Mouse (Mus musculus) MEL (cell line): ENCODE measurements around the gene Fgr. TPM values are rescaled to one million over a fixed set of nuclear protein-coding genes. Genes with fewer than 3 reads are reported as not detected.

Experiments
- DNase-seq: peaks from one replicate; pipeline ENCODE4 v3.0.0; 2011; ENCODE audit warnings: low read depth, low spot score
- H3K27ac ChIP-seq: 2 replicates; pipeline ENCODE4 v1.5.1; 2012; ENCODE audit warnings: low read depth, mild to moderate bottlenecking, control low read depth, low read length, moderate library complexity; ENCODE audit not compliant: control insufficient read depth
- H3K27me3 ChIP-seq, 2 experiments: fragments of 150-350 bp in 1 of 2; sonication (generic) in 1 of 2; 2 replicates each; pipeline ENCODE4 v1.6.1; 2012; ENCODE audit warnings: low read length in 2 of 2, mild to moderate bottlenecking in 2 of 2, improper control_type of control experiment in 1 of 2, moderate library complexity in 1 of 2; ENCODE audit not compliant: insufficient read depth in 2 of 2, control insufficient read depth in 1 of 2
- H3K36me3 ChIP-seq, 2 experiments: 2 replicates each; pipeline ENCODE4 v1.6.1; 2012 to 2014; ENCODE audit warnings: low read length in 2 of 2, improper control_type of control experiment in 1 of 2, inconsistent platforms in 1 of 2, mild to moderate bottlenecking in 1 of 2; ENCODE audit not compliant: insufficient read depth in 2 of 2, control insufficient read depth in 1 of 2
- H3K4me1 ChIP-seq, 2 experiments: fragments of 150-350 bp in 1 of 2; sonication (generic) in 1 of 2; 2 replicates each; pipeline ENCODE4 v1.6.1; 2012; ENCODE audit warnings: low read length in 2 of 2, improper control_type of control experiment in 1 of 2, mild to moderate bottlenecking in 1 of 2; ENCODE audit not compliant: insufficient read depth in 2 of 2, control insufficient read depth in 1 of 2
- H3K4me3 ChIP-seq, 2 experiments: fragments of 150-350 bp in 1 of 2; sonication (generic) in 1 of 2; 2 replicates each; pipeline ENCODE4 v1.5.1; 2012; ENCODE audit warnings: low read depth in 2 of 2, low read length in 2 of 2, mild to moderate bottlenecking in 2 of 2, moderate library complexity in 2 of 2, control low read depth in 1 of 2, improper control_type of control experiment in 1 of 2; ENCODE audit not compliant: control insufficient read depth in 1 of 2, insufficient read depth in 1 of 2
- H3K79me2 ChIP-seq: 2 replicates; pipeline ENCODE4 v1.6.1; 2012; ENCODE audit warnings: mild to moderate bottlenecking, low read length, moderate library complexity; ENCODE audit not compliant: control insufficient read depth, poor library complexity, insufficient read depth
- H3K9ac ChIP-seq: 2 replicates; pipeline ENCODE4 v1.6.1; 2012; ENCODE audit warnings: low read depth, mild to moderate bottlenecking, control low read depth, low read length, moderate library complexity; ENCODE audit not compliant: control insufficient read depth, poor library complexity, severe bottlenecking
- H3K9me3 ChIP-seq: fragments of 150-350 bp; sonication (generic); replicated peaks from 2 replicates; pipeline ENCODE4 v1.6.1; 2012; ENCODE audit warnings: mild to moderate bottlenecking, low read length, improper control_type of control experiment, moderate library complexity; ENCODE audit not compliant: insufficient read depth
- BHLHE40 ChIP-seq: IDR thresholded peaks from 2 replicates; pipeline ENCODE4 v1.6.1; 2012; ENCODE audit warnings: low read depth, mild to moderate bottlenecking, inconsistent platforms, low read length, improper control_type of control experiment, borderline replicate concordance
- CHD1 ChIP-seq: IDR thresholded peaks from 2 replicates; pipeline ENCODE4 v1.6.1; 2012; ENCODE audit warnings: low read depth, mild to moderate bottlenecking, inconsistent platforms, low read length, improper control_type of control experiment
- E2F4 ChIP-seq: IDR thresholded peaks from 2 replicates; pipeline ENCODE4 v1.6.1; 2011; ENCODE audit warnings: low read depth, low read length, improper control_type of control experiment, borderline replicate concordance
- ELF1 ChIP-seq: IDR thresholded peaks from 2 replicates; pipeline ENCODE4 v1.6.1; 2014; ENCODE audit warnings: low read depth, mild to moderate bottlenecking, inconsistent platforms, low read length, improper control_type of control experiment, moderate library complexity
- ETS1 ChIP-seq: IDR thresholded peaks from 2 replicates; pipeline ENCODE4 v1.6.1; 2012; ENCODE audit warnings: low read depth, mild to moderate bottlenecking, inconsistent platforms, low read length, improper control_type of control experiment, moderate library complexity
- GABPA ChIP-seq: IDR thresholded peaks from 2 replicates; pipeline ENCODE4 v1.6.1; 2012; ENCODE audit warnings: low read depth, mild to moderate bottlenecking, inconsistent platforms, low read length, improper control_type of control experiment, moderate library complexity
- HCFC1 ChIP-seq: IDR thresholded peaks from 2 replicates; pipeline ENCODE4 v1.6.1; 2012; ENCODE audit warnings: low read depth, mild to moderate bottlenecking, inconsistent platforms, low read length, improper control_type of control experiment, moderate library complexity
- JUND ChIP-seq: IDR thresholded peaks from 2 replicates; pipeline ENCODE4 v1.6.1; 2011; ENCODE audit warnings: low read depth, mild to moderate bottlenecking, improper control_type of control experiment, low read length
- MAFK ChIP-seq: IDR thresholded peaks from 2 replicates; pipeline ENCODE4 v1.6.1; 2011; ENCODE audit warnings: low read depth, mild to moderate bottlenecking, low read length, improper control_type of control experiment, borderline replicate concordance
- MAZ ChIP-seq: IDR thresholded peaks from 2 replicates; pipeline ENCODE4 v1.6.1; 2012; ENCODE audit warnings: low read depth, mild to moderate bottlenecking, inconsistent platforms, low read length, improper control_type of control experiment
- MEF2A ChIP-seq: IDR thresholded peaks from 2 replicates; pipeline ENCODE4 v1.6.1; 2014; ENCODE audit warnings: low read depth, mild to moderate bottlenecking, inconsistent platforms, low read length, improper control_type of control experiment; ENCODE audit not compliant: poor library complexity, insufficient replicate concordance, severe bottlenecking; ENCODE audit errors: extremely low read depth
- MXI1 ChIP-seq: IDR thresholded peaks from 2 replicates; pipeline ENCODE4 v1.6.1; 2011; ENCODE audit warnings: mild to moderate bottlenecking, low read depth, low read length, improper control_type of control experiment
- MYB ChIP-seq: IDR thresholded peaks from 2 replicates; pipeline ENCODE4 v1.6.1; 2011; ENCODE audit warnings: mild to moderate bottlenecking, low read depth, low read length, improper control_type of control experiment
- NRF1 ChIP-seq: IDR thresholded peaks from 2 replicates; pipeline ENCODE4 v1.6.1; 2014; ENCODE audit warnings: low read depth, mild to moderate bottlenecking, inconsistent platforms, low read length, improper control_type of control experiment, moderate library complexity; ENCODE audit not compliant: poor library complexity, insufficient read depth, severe bottlenecking
- POLR2AphosphoS2 ChIP-seq: IDR thresholded peaks from 2 replicates; pipeline ENCODE4 v1.6.1; 2011; ENCODE audit warnings: low read length, improper control_type of control experiment
- POLR2AphosphoS5 ChIP-seq: IDR thresholded peaks from 2 replicates; pipeline ENCODE4 v1.6.1; 2012; ENCODE audit warnings: low read depth, borderline replicate concordance, mild to moderate bottlenecking, inconsistent platforms, low read length, moderate library complexity, mixed read lengths
- RCOR1 ChIP-seq: IDR thresholded peaks from 2 replicates; pipeline ENCODE4 v1.6.1; 2012; ENCODE audit warnings: low read depth, mild to moderate bottlenecking, inconsistent platforms, low read length, improper control_type of control experiment
- SMC3 ChIP-seq: IDR thresholded peaks from 2 replicates; pipeline ENCODE4 v1.6.1; 2011; ENCODE audit warnings: low read depth, low read length, improper control_type of control experiment
- TAL1 ChIP-seq: IDR thresholded peaks from 2 replicates; pipeline ENCODE4 v1.6.1; 2012; ENCODE audit warnings: mild to moderate bottlenecking, inconsistent platforms, low read length, moderate library complexity, mixed read lengths
- UBTF ChIP-seq: IDR thresholded peaks from 2 replicates; pipeline ENCODE4 v1.6.1; 2012; ENCODE audit warnings: low read depth, mild to moderate bottlenecking, inconsistent platforms, low read length, improper control_type of control experiment, moderate library complexity, borderline replicate concordance; ENCODE audit not compliant: insufficient read depth
- USF1 ChIP-seq: IDR thresholded peaks from 2 replicates; pipeline ENCODE4 v1.6.1; 2014; ENCODE audit warnings: low read depth, mild to moderate bottlenecking, inconsistent platforms, low read length, improper control_type of control experiment, moderate library complexity
- USF2 ChIP-seq, 2 experiments: IDR thresholded peaks; 2 replicates each; pipeline ENCODE4 v1.6.1; 2011 to 2012; ENCODE audit warnings: improper control_type of control experiment in 2 of 2, low read length in 2 of 2, borderline replicate concordance in 1 of 2, inconsistent platforms in 1 of 2, low read depth in 1 of 2, mild to moderate bottlenecking in 1 of 2; ENCODE audit not compliant: insufficient read depth in 1 of 2
- ZKSCAN1 ChIP-seq: IDR thresholded peaks from 2 replicates; pipeline ENCODE4 v1.6.1; 2012; ENCODE audit warnings: low read depth, mild to moderate bottlenecking, inconsistent platforms, low read length, improper control_type of control experiment, moderate library complexity
- ZMIZ1 ChIP-seq: IDR thresholded peaks from 2 replicates; pipeline ENCODE4 v1.6.1; 2012; ENCODE audit warnings: low read depth, mild to moderate bottlenecking, inconsistent platforms, low read length, improper control_type of control experiment, moderate library complexity
- ZNF384 ChIP-seq: IDR thresholded peaks from 2 replicates; pipeline ENCODE4 v1.6.1; 2012; ENCODE audit warnings: low read depth, mild to moderate bottlenecking, inconsistent platforms, low read length, improper control_type of control experiment
- polyA plus RNA-seq, 2 experiments: library from polyadenylated mRNA; stranded (reverse) in 1 of 2; unstranded in 1 of 2; fragments of >175 nt in 1 of 2; fragments of >200 nt in 1 of 2; gene quantifications; 2 replicates each; pipeline versions ENCODE4 v1.2.1 to v1.2.4; 2012; ENCODE audit warnings: low replicate concordance in 2 of 2, low read depth in 1 of 2; ENCODE audit not compliant: insufficient read length in 2 of 2, insufficient read depth in 1 of 2, missing spikeins in 1 of 2
- total RNA-seq: library from RNA; depleted of rRNA; stranded (reverse); fragments of 300-350 nt; gene quantifications from 2 replicates; pipeline ENCODE4 v1.2.3, GENCODE M21; 2012

Fgr gene
- total and polyA plus RNA-seq, 3 experiments = not detected

DNA sequence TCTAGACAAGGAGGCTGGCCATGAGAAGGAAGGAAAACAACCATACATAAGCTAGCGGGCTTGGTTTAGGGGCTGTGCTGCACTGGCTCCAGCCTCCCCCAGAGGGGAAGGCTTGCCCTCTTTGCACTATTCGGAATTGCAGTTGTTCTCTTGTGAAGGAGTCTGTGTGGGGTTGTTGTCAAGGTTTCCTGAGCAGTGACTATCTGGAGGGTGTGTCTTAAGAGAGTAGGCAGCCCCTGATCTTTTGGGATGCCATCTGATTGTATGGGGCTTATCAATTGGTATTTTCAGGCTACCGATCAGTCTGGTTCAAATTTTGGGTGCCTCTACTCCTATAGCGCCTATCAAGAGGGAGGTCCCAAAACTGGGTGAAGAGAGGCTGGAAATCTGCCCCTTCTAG, 68.3 kb downstream of the Fgr start:
- no peaks in the 10 kb centered on the region for H3K9me3 ChIP-seq
- H3K27me3 ChIP-seq = no peaks in the 10 kb centered on the region
- DNase-seq = no peak
- H3K4me3 ChIP-seq = no peak overlapping the region
- no peaks in the 10 kb centered on the region for H3K79me2 ChIP-seq
- TF ChIP-seq MXI1 (no peak), E2F4 (no peak), JUND (no peak), RCOR1 (no peak), MAFK (no peak), POLR2AphosphoS2 (no peak), MEF2A (no peak), ZNF384 (no peak), ETS1 (no peak), NRF1 (no peak), POLR2AphosphoS5 (no peak), MYB (no peak)
- peaks cover 6 to 11% of the 10 kb centered on the region in 2 experiments; a peak in 2 of 4 replicates for H3K4me1 ChIP-seq
- no peak overlapping the region for H3K9ac ChIP-seq
- H3K27ac ChIP-seq = no peak overlapping the region
- peaks cover 0 to 2% of the 10 kb centered on the region in 2 experiments; a peak in 1 of 4 replicates for H3K36me3 ChIP-seq

DNA sequence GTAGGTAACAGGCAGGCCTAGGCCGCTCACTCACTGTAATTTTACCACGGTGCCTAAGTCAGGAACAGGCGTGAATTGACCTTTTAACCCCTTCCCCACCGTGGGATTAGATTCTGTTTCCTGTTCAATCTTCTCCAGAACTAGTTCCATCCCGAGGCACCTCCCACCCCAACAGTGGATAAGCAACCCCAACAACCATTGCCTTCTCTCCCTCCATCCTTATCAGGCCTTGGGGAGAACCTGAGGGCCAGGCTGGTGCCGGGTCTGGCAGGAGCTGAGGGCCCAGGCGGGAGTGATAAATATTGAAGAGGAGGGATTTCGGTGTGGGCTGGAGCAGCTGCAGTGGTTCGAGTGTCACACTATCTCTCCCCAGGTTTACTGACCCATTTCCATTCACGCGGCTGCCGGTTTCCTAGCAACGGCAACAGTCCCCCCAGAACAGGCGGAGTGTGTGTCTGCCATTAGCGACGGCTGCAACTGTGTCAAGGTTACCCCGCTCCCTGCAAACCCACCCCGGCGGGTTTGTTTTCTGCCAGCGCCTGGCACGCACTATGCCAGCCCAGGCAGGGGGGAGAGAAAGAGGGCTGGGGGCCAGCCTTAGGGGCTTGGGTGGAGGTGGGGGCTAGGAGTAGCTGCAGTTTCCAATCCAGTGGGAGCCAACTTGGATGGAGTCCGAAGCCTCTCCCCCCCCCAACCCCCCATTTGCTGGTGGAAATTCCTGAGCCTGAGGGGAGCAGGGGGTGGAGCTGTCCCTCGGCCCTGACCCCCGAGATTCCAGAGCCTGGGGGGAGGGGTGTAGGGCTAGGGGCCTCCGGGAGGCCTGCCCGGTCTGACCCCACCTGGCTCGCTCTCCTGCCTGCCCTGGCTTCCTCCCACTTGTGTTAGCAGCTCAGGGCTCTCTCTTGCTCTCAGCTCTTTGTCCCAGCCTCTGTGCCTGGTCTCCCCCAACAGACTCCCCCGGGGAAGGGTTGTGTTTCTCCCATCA, 69.0 kb downstream of the Fgr start:
- peaks cover 6 to 11% of the 10 kb centered on the region in 2 experiments; a peak in 2 of 4 replicates for H3K4me1 ChIP-seq
- no peaks in the 10 kb centered on the region for H3K27me3 ChIP-seq
- H3K79me2 ChIP-seq = no peaks in the 10 kb centered on the region
- H3K27ac ChIP-seq = no peak overlapping the region
- H3K36me3 ChIP-seq = peaks cover 0 to 2% of the 10 kb centered on the region in 2 experiments; a peak in 1 of 4 replicates
- TF ChIP-seq GABPA = no peak
- TF ChIP-seq ZMIZ1 = no peak
- TF ChIP-seq UBTF = no peak
- no peak for TF ChIP-seq USF1
- TF ChIP-seq CHD1 = no peak
- TF ChIP-seq MAFK = no peak
- TF ChIP-seq SMC3 = no peak
- no peak for TF ChIP-seq USF2 (IDR thresholded peaks at IDR 0.05; ENCODE audit: borderline replicate concordance in 1 of 2, insufficient read depth in 1 of 2, low read depth in 1 of 2, low read length in 2 of 2)
- no peak for TF ChIP-seq HCFC1
- TF ChIP-seq BHLHE40 = no peak
- TF ChIP-seq ELF1 = no peak
- TF ChIP-seq ZKSCAN1 = no peak
- TF ChIP-seq TAL1 = no peak
- no peak for TF ChIP-seq MAZ
- TF ChIP-seq, all 39 proteins: peak for 0
- Histone ChIP-seq H3K4me3 (no peak overlapping the region), H3K9me3 (no peaks in the 10 kb centered on the region), H3K9ac (no peak overlapping the region)
- DNase-seq = peak; percentile 13
